Mouse (Mus musculus) olfactory bulb, adult 2 months (tissue): ENCODE data around the gene Ccdc36.

Source experiments
- CTCF ChIP-seq: fragments of 200-500 bp; IDR thresholded peaks from 2 replicates; pipeline ENCODE4 v1.5.1; 2012; ENCODE audit warnings: low read depth, mild to moderate bottlenecking, low read length, moderate library complexity; ENCODE audit not compliant: insufficient read depth
- POLR2A ChIP-seq: fragments of 200-500 bp; IDR thresholded peaks from 2 replicates; pipeline ENCODE4 v1.6.1; 2012; ENCODE audit warnings: mild to moderate bottlenecking, low read depth, low read length, moderate library complexity; ENCODE audit not compliant: insufficient read depth

GRCm38 (mm10) chr9:108461675-108462074, 33.4 kb upstream of the Ccdc36 start:
- no peak for TF ChIP-seq POLR2A
- TF ChIP-seq CTCF = no peak
